Mouse (Mus musculus): Measurements from ENCODE around the gene Wdr1. TPM values are rescaled to one million over a fixed set of nuclear protein-coding genes. Genes with fewer than 3 reads are reported as not detected.

Wdr1 gene
- total and polyA plus RNA-seq, 3 experiments, result 108 to 173 (median 142) TPM

DNA sequence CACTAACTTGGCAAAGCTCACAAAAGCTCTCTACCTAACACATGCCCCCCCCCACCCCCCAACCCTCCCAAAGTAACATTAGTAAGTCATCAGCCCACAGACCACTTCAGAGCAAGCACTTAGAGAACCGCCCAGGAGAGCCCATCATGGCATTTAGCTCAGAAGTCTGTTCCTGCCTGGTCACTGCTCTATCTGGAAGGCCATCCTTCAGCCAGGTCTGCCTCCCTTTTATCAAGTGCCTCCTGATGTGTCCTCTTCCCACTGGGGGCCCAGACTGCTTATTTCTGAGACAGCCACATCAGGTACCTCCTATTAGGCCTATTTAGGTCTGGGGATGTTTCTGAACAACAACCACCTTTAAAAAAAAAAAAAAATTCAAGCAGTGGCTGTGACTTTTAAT lies 22.1 kb downstream of the Wdr1 start:
- in situ Hi-C loops (cut with MboI; ENCODE audit: low pct_ligation_motif_present, low pct_unique_long_range_greater_than_20kb, low sequenced_read_pairs), result no loop called here
- Histone ChIP-seq H3K4me3 (replicated peaks in 1 of 3; ENCODE audit: low read depth in 2 of 3, low read length in 2 of 3, poor library complexity in 1 of 3) (no peak overlapping the region), H3K4me1 (ENCODE audit: control insufficient read depth in 1 of 2, insufficient read depth in 2 of 2) (no peaks in the 10 kb centered on the region)

DNA sequence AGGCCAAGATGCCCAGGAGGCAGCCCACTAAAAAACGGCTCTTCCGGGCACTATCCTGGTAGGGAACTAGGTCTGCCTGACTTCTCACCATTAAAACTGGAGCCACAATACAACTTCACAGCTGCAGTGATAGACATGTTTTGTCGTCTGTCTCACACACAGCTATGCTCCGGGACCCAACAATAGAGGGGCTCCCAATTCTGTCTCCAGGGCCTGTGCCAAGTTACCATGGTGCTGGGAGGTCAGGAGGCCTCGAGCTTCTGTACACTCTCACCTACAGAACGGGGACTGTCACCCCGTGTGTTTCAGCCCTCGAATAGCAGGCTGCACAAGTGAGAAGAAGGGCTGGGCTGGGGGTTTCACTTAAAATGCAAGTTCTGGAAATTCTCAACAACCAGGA lies 24.5 kb downstream of the Wdr1 start:
- H3K4me1 ChIP-seq (ENCODE audit: control insufficient read depth in 1 of 2, insufficient read depth in 2 of 2), result no peaks in the 10 kb centered on the region
- no peak overlapping the region for H3K9ac ChIP-seq (ENCODE audit: insufficient read depth, low read depth)
- dilution Hi-C loops (cut with MboI; ENCODE audit: extremely low pct_ligation_motif_present, extremely low pct_unique_long_range_greater_than_20kb, low sequenced_read_pairs), result no loop called here
- no peak for DNase-seq (ENCODE audit: extremely low read depth)
- H3K27me3 ChIP-seq (replicated peaks), result no peaks in the 10 kb centered on the region
- in situ Hi-C loops (cut with MboI; ENCODE audit: low pct_ligation_motif_present, low pct_unique_long_range_greater_than_20kb, low sequenced_read_pairs), result no loop called here
- no peak overlapping the region for H3K4me3 ChIP-seq (replicated peaks in 1 of 3; ENCODE audit: low read depth in 2 of 3, low read length in 2 of 3, poor library complexity in 1 of 3)
- H3K4me2 ChIP-seq (ENCODE audit: insufficient read depth, low read depth, poor library complexity, severe bottlenecking), result no peak overlapping the region
- H3K36me3 ChIP-seq (replicated peaks in 1 of 2; ENCODE audit: control insufficient read depth in 1 of 2, insufficient read depth in 1 of 2, low read length in 1 of 2), result peaks cover 92 to 99% of the 10 kb centered on the region in 2 experiments
- no peaks in the 10 kb centered on the region for H3K9me3 ChIP-seq (replicated peaks; ENCODE audit: low read length)
- H3K79me2 ChIP-seq (replicated peaks; ENCODE audit: control insufficient read depth, extremely low read depth, insufficient read depth, poor library complexity, severe bottlenecking), result no peaks in the 10 kb centered on the region; the same call in 1 of the 2 replicates
- TF ChIP-seq PAX5 (IDR thresholded peaks at IDR 0.05; ENCODE audit: low read length) (no peak), USF1 (IDR thresholded peaks at IDR 0.05; ENCODE audit: low read depth, low read length) (no peak), CHD2 (IDR thresholded peaks at IDR 0.05; ENCODE audit: low read length) (no peak), MAZ (IDR thresholded peaks at IDR 0.05; ENCODE audit: low read depth, low read length) (no peak), SMC3 (IDR thresholded peaks at IDR 0.05; ENCODE audit: low read depth, low read length) (no peak)
- no peak overlapping the region for H3K27ac ChIP-seq (ENCODE audit: insufficient read depth, low read depth)

More for the DNA sequence above, 22.1 kb downstream of the Wdr1 start:
- DNase-seq (ENCODE audit: extremely low read depth), result no peak
- H3K9me3 ChIP-seq (replicated peaks; ENCODE audit: low read length), result no peaks in the 10 kb centered on the region
- no peak overlapping the region for H3K4me2 ChIP-seq (ENCODE audit: insufficient read depth, low read depth, poor library complexity, severe bottlenecking)
- no peaks in the 10 kb centered on the region for H3K27me3 ChIP-seq (replicated peaks)
- no peak overlapping the region for H3K27ac ChIP-seq (ENCODE audit: insufficient read depth, low read depth)
- dilution Hi-C loops (cut with MboI; ENCODE audit: extremely low pct_ligation_motif_present, extremely low pct_unique_long_range_greater_than_20kb, low sequenced_read_pairs), result no loop called here
- TF ChIP-seq MXI1 (IDR thresholded peaks at IDR 0.05; ENCODE audit: low read depth, low read length), result no peak
- TF ChIP-seq MEF2A (IDR thresholded peaks at IDR 0.05; ENCODE audit: borderline replicate concordance, low read depth, low read length), result no peak
- no peak for TF ChIP-seq CHD2 (IDR thresholded peaks at IDR 0.05; ENCODE audit: low read length)
- no peak for TF ChIP-seq JUN (IDR thresholded peaks at IDR 0.05; ENCODE audit: insufficient read depth, low read depth, low read length)
- no peak for TF ChIP-seq KAT2A (IDR thresholded peaks at IDR 0.05; ENCODE audit: insufficient replicate concordance, low read length)
- no peak for TF ChIP-seq MAX (IDR thresholded peaks at IDR 0.05; ENCODE audit: low read length)
- no peak for TF ChIP-seq ZMIZ1 (IDR thresholded peaks at IDR 0.05; ENCODE audit: low read depth, low read length)
- no peak for TF ChIP-seq ZKSCAN1 (IDR thresholded peaks at IDR 0.05; ENCODE audit: borderline replicate concordance, low read depth, low read length)
- TF ChIP-seq RCOR1 (conservative IDR thresholded peaks at IDR 0.05; ENCODE audit: low read depth, low read length), result no peak
- TF ChIP-seq TBP (conservative IDR thresholded peaks at IDR 0.05; ENCODE audit: low read depth, low read length), result no peak
- H3K79me2 ChIP-seq (replicated peaks; ENCODE audit: control insufficient read depth, extremely low read depth, insufficient read depth, poor library complexity, severe bottlenecking), result no peaks in the 10 kb centered on the region; the same call in 1 of the 2 replicates
- no peak overlapping the region for H3K9ac ChIP-seq (ENCODE audit: insufficient read depth, low read depth)
- peaks cover 95 to 100% of the 10 kb centered on the region in 2 experiments for H3K36me3 ChIP-seq (replicated peaks in 1 of 2; ENCODE audit: control insufficient read depth in 1 of 2, insufficient read depth in 1 of 2, low read length in 1 of 2)

DNA sequence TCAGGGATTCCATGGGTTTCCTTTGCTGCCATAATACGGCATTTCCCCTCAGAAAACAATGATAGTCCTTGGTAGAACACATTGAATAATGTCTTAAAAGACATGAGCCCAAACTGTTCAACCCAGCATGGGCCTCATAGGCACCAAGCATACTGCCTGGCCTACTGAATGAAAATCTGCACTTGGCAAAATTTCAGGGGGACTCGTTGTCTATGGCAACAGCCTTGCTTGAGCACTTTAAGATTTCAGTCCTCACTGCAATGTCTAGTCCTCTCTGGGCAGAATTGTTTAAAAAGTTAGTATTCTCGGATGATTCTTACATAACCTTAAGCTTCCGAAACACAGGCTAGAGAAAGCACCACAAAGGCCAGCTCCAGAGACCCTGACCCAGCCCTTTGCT lies 25.2 kb downstream of the Wdr1 start:
- Histone ChIP-seq H3K27ac (ENCODE audit: insufficient read depth, low read depth) (no peak overlapping the region), H3K79me2 (replicated peaks; ENCODE audit: control insufficient read depth, extremely low read depth, insufficient read depth, poor library complexity, severe bottlenecking) (no peaks in the 10 kb centered on the region; the same call in 1 of the 2 replicates), H3K36me3 (replicated peaks in 1 of 2; ENCODE audit: control insufficient read depth in 1 of 2, insufficient read depth in 1 of 2, low read length in 1 of 2) (peaks cover 91 to 98% of the 10 kb centered on the region in 2 experiments), H3K9ac (ENCODE audit: insufficient read depth, low read depth) (no peak overlapping the region), H3K4me2 (ENCODE audit: insufficient read depth, low read depth, poor library complexity, severe bottlenecking) (no peak overlapping the region), H3K4me1 (ENCODE audit: control insufficient read depth in 1 of 2, insufficient read depth in 2 of 2) (no peaks in the 10 kb centered on the region), H3K4me3 (replicated peaks in 1 of 3; ENCODE audit: low read depth in 2 of 3, low read length in 2 of 3, poor library complexity in 1 of 3) (no peak overlapping the region), H3K27me3 (replicated peaks) (no peaks in the 10 kb centered on the region), H3K9me3 (replicated peaks; ENCODE audit: low read length) (no peaks in the 10 kb centered on the region)
- in situ Hi-C loops (cut with MboI; ENCODE audit: low pct_ligation_motif_present, low pct_unique_long_range_greater_than_20kb, low sequenced_read_pairs) (no loop called here), dilution Hi-C loops (cut with MboI; ENCODE audit: extremely low pct_ligation_motif_present, extremely low pct_unique_long_range_greater_than_20kb, low sequenced_read_pairs) (no loop called here)
- no peak for DNase-seq (ENCODE audit: extremely low read depth)
- TF ChIP-seq GABPA (IDR thresholded peaks at IDR 0.05; ENCODE audit: insufficient replicate concordance, low read depth, low read length) (no peak), BHLHE40 (IDR thresholded peaks at IDR 0.05; ENCODE audit: low read depth, low read length) (no peak), TCF12 (IDR thresholded peaks at IDR 0.05; ENCODE audit: low read depth, low read length) (no peak), ZKSCAN1 (IDR thresholded peaks at IDR 0.05; ENCODE audit: borderline replicate concordance, low read depth, low read length) (no peak), NRF1 (IDR thresholded peaks at IDR 0.05; ENCODE audit: low read depth, low read length) (no peak), JUN (IDR thresholded peaks at IDR 0.05; ENCODE audit: insufficient read depth, low read depth, low read length) (no peak), RCOR1 (conservative IDR thresholded peaks at IDR 0.05; ENCODE audit: low read depth, low read length) (no peak), MAX (IDR thresholded peaks at IDR 0.05; ENCODE audit: low read length) (no peak), PAX5 (IDR thresholded peaks at IDR 0.05; ENCODE audit: low read length) (no peak), MAZ (IDR thresholded peaks at IDR 0.05; ENCODE audit: low read depth, low read length) (no peak), MEF2A (IDR thresholded peaks at IDR 0.05; ENCODE audit: borderline replicate concordance, low read depth, low read length) (no peak), ELF1 (IDR thresholded peaks at IDR 0.05; ENCODE audit: low read depth, low read length) (no peak), CTCF (conservative IDR thresholded peaks at IDR 0.05 in 1 of 2, IDR thresholded peaks at IDR 0.05 in 1 of 2; ENCODE audit: low read depth in 2 of 2, low read length in 2 of 2) (no peak), TBP (conservative IDR thresholded peaks at IDR 0.05; ENCODE audit: low read depth, low read length) (no peak), IRF4 (IDR thresholded peaks at IDR 0.05; ENCODE audit: low read depth, low read length) (no peak), ZMIZ1 (IDR thresholded peaks at IDR 0.05; ENCODE audit: low read depth, low read length) (no peak), CHD1 (IDR thresholded peaks at IDR 0.05; ENCODE audit: low read depth, low read length) (no peak), RAD21 (IDR thresholded peaks at IDR 0.05; ENCODE audit: low read depth, low read length) (no peak), SIN3A (IDR thresholded peaks at IDR 0.05; ENCODE audit: low read length) (no peak)
